Mouse (Mus musculus): ENCODE measurements around the gene Actn1. TPM values are rescaled to one million over a fixed set of nuclear protein-coding genes. Genes with fewer than 3 reads are reported as not detected.

Gene Actn1
- polyA plus RNA-seq, 2 experiments: 35.8 to 95.9 TPM

- no peak overlapping the region for H3K27ac ChIP-seq (replicated peaks; ENCODE audit: low read depth, low read length)
- H3K4me2 ChIP-seq (replicated peaks; ENCODE audit: low read depth, low read length, severe bottlenecking): no peak overlapping the region
- 86% methylated on average over 8 of the region's 8 CpGs for WGBS
- H3K4me3 ChIP-seq (replicated peaks; ENCODE audit: low read length): no peak overlapping the region
- H3K27me3 ChIP-seq (ENCODE audit: control insufficient read depth, insufficient read depth, low read length): no peaks in the 10 kb centered on the region
- H3K36me3 ChIP-seq (ENCODE audit: control insufficient read depth, insufficient read depth, low read length): no peaks in the 10 kb centered on the region
- TF ChIP-seq POLR2A (IDR thresholded peaks at IDR 0.05; ENCODE audit: borderline replicate concordance, extremely low read depth, insufficient read depth, insufficient read length): no peak
- H3K9me3 ChIP-seq (ENCODE audit: control insufficient read depth, low read length): no peaks in the 10 kb centered on the region
- ATAC-seq (ENCODE audit: low FRiP score, low read depth) (no peak), DNase-seq (ENCODE audit: low spot score) (no peak)
- peaks cover 7% of the 10 kb centered on the region for H3K4me1 ChIP-seq (ENCODE audit: control insufficient read depth, insufficient read depth, low read length)
- H3K9ac ChIP-seq (ENCODE audit: low read depth, low read length, severe bottlenecking): no peak overlapping the region
These were observed 119.2 kb downstream of the Actn1 start for GRCm38 (mm10) chr12:80141011-80141410.

GRCm38 (mm10) chr12:80137744-80138143 lies 122.4 kb downstream of the Actn1 start:
- Histone ChIP-seq H3K27me3 (ENCODE audit: control insufficient read depth, insufficient read depth, low read length) (no peaks in the 10 kb centered on the region), H3K9ac (ENCODE audit: low read depth, low read length, severe bottlenecking) (no peak overlapping the region), H3K36me3 (ENCODE audit: control insufficient read depth, insufficient read depth, low read length) (no peaks in the 10 kb centered on the region), H3K9me3 (ENCODE audit: control insufficient read depth, low read length) (no peaks in the 10 kb centered on the region), H3K4me2 (replicated peaks; ENCODE audit: low read depth, low read length, severe bottlenecking) (no peak overlapping the region), H3K4me3 (replicated peaks; ENCODE audit: low read length) (no peak overlapping the region), H3K4me1 (ENCODE audit: control insufficient read depth, insufficient read depth, low read length) (peaks cover 9% of the 10 kb centered on the region), H3K27ac (replicated peaks; ENCODE audit: low read depth, low read length) (no peak overlapping the region)
- WGBS: 80% methylated on average over 1 of the region's 1 CpGs
- no peak for ATAC-seq (ENCODE audit: low FRiP score, low read depth)
- TF ChIP-seq POLR2A (IDR thresholded peaks at IDR 0.05; ENCODE audit: borderline replicate concordance, extremely low read depth, insufficient read depth, insufficient read length): no peak
- DNase-seq (ENCODE audit: low spot score): no peak

GRCm38 (mm10) chr12:80137246-80137645 lies 122.9 kb downstream of the Actn1 start:
- Histone ChIP-seq H3K9ac (ENCODE audit: low read depth, low read length, severe bottlenecking) (no peak overlapping the region), H3K4me1 (ENCODE audit: control insufficient read depth, insufficient read depth, low read length) (peaks cover 9% of the 10 kb centered on the region), H3K27ac (replicated peaks; ENCODE audit: low read depth, low read length) (no peak overlapping the region), H3K36me3 (ENCODE audit: control insufficient read depth, insufficient read depth, low read length) (no peaks in the 10 kb centered on the region), H3K9me3 (ENCODE audit: control insufficient read depth, low read length) (no peaks in the 10 kb centered on the region), H3K4me3 (replicated peaks; ENCODE audit: low read length) (no peak overlapping the region), H3K4me2 (replicated peaks; ENCODE audit: low read depth, low read length, severe bottlenecking) (no peak overlapping the region), H3K27me3 (ENCODE audit: control insufficient read depth, insufficient read depth, low read length) (no peaks in the 10 kb centered on the region)
- WGBS: 61% methylated on average over 6 of the region's 6 CpGs
- ATAC-seq (ENCODE audit: low FRiP score, low read depth) (no peak), DNase-seq (ENCODE audit: low spot score) (no peak)
- TF ChIP-seq POLR2A (IDR thresholded peaks at IDR 0.05; ENCODE audit: borderline replicate concordance, extremely low read depth, insufficient read depth, insufficient read length): no peak

GRCm38 (mm10) chr12:80136264-80136930 lies 123.8 kb downstream of the Actn1 start:
- Histone ChIP-seq H3K27me3 (ENCODE audit: control insufficient read depth, insufficient read depth, low read length) (no peaks in the 10 kb centered on the region), H3K36me3 (ENCODE audit: control insufficient read depth, insufficient read depth, low read length) (no peaks in the 10 kb centered on the region), H3K4me2 (replicated peaks; ENCODE audit: low read depth, low read length, severe bottlenecking) (no peak overlapping the region), H3K4me3 (replicated peaks; ENCODE audit: low read length) (no peak overlapping the region), H3K27ac (replicated peaks; ENCODE audit: low read depth, low read length) (no peak overlapping the region), H3K9me3 (ENCODE audit: control insufficient read depth, low read length) (no peaks in the 10 kb centered on the region), H3K9ac (ENCODE audit: low read depth, low read length, severe bottlenecking) (no peak overlapping the region), H3K4me1 (ENCODE audit: control insufficient read depth, insufficient read depth, low read length) (peaks cover 14% of the 10 kb centered on the region)
- ATAC-seq (ENCODE audit: low FRiP score, low read depth) (no peak), DNase-seq (ENCODE audit: low spot score) (no peak)
- no peak for TF ChIP-seq POLR2A (IDR thresholded peaks at IDR 0.05; ENCODE audit: borderline replicate concordance, extremely low read depth, insufficient read depth, insufficient read length)
- WGBS: 87% methylated on average over 12 of the region's 12 CpGs

- Histone ChIP-seq H3K36me3 (ENCODE audit: control insufficient read depth, insufficient read depth, low read length) (no peaks in the 10 kb centered on the region), H3K27me3 (ENCODE audit: control insufficient read depth, insufficient read depth, low read length) (no peaks in the 10 kb centered on the region), H3K4me3 (replicated peaks; ENCODE audit: low read length) (no peak overlapping the region), H3K9me3 (ENCODE audit: control insufficient read depth, low read length) (no peaks in the 10 kb centered on the region), H3K9ac (ENCODE audit: low read depth, low read length, severe bottlenecking) (no peak overlapping the region), H3K4me2 (replicated peaks; ENCODE audit: low read depth, low read length, severe bottlenecking) (no peak overlapping the region), H3K27ac (replicated peaks; ENCODE audit: low read depth, low read length) (no peak overlapping the region), H3K4me1 (ENCODE audit: control insufficient read depth, insufficient read depth, low read length) (peaks cover 21% of the 10 kb centered on the region)
- 57% methylated on average over 8 of the region's 8 CpGs for WGBS
- no peak for DNase-seq (ENCODE audit: low spot score)
- no peak for ATAC-seq (ENCODE audit: low FRiP score, low read depth)
- no peak for TF ChIP-seq POLR2A (IDR thresholded peaks at IDR 0.05; ENCODE audit: borderline replicate concordance, extremely low read depth, insufficient read depth, insufficient read length)
These were observed 125.0 kb downstream of the Actn1 start for GRCm38 (mm10) chr12:80135173-80135572.

Measured in limb, embryonic 14.5 days (tissue).